Mouse (Mus musculus) embryo, embryonic 11.5 days (tissue): ENCODE data around the gene Vmn2r85.
"Not testable (repeated sequence)": the region's sequence is repeated elsewhere in the genome, so short reads cannot be mapped to it uniquely, and the experiment has no call there.

Experiments
- DNase-seq: peaks from one replicate; pipeline ENCODE4 v3.0.0-alpha.2; 2012; ENCODE audit warnings: low read depth, low spot score

The Vmn2r85 gene

DNA sequence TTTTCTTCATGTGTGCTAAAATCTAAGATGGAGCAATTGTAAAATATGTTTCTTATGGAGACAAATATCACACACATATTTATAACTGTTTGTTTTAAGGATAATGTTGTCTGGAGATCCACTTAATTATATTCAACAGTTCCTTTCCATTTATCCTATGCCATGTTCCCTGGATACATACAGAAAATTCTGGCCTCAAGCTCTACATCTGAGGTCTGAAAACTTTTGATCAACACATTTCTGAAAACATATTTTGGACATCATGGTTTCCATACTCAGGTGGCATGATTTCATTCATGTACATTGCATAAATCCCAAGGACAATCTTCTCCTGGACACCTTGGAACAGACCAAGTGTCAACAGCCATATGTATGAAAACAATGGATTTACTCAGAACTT, at the start of gene Vmn2r85:
Gene Vmn2r85 (minus strand): TSS at position 101 of the 400 bp plus-strand sequence.
- DNase-seq = not testable (repeated sequence)

DNA sequence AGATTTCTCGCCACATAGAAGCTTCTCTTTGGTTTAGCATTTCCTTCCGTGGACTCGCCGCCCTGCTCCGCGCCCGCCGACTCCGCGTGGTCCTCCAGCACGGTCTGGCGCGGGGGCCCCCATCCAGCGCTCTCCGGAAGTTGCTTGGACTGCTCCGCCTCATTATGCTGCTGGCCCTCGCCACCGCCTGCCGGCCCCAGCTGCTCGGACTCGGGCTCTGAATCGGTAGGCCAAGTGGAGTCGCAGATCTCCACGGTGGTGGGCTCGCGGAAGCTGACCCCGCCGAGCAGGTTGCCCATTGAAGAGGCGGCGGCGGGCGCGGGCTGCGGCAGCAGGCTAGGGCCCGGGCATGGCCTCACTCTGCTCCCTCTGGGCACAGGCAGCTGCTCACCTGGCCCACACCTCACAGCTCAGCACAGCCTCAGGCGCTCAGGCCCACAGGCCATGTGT, 40.8 kb upstream of the Vmn2r85 start:
- DNase-seq = peak; percentile 45

DNA sequence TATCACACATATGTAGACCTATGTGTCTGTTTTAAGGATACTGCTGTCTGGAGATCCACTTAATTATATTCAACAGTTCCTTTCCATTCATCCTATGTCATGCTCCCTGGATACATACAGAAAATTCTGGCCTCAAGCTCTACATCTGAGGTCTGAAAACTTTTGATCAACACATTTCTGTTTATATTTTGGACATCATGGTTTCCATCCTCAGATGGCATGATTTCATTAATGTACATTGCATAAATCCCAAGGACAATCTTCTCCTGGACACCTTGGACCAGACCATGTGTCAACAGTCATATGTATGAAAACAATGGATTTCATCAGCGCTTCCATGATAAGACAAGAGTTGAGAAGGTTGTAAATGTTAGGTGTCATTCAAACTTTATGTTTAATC, 26.4 kb upstream of the Vmn2r85 start, which contains the start of gene Vmn2r86:
Gene Vmn2r86 (minus strand): TSS at position 101 of the 400 bp plus-strand sequence.
- DNase-seq = not testable (repeated sequence)

DNA sequence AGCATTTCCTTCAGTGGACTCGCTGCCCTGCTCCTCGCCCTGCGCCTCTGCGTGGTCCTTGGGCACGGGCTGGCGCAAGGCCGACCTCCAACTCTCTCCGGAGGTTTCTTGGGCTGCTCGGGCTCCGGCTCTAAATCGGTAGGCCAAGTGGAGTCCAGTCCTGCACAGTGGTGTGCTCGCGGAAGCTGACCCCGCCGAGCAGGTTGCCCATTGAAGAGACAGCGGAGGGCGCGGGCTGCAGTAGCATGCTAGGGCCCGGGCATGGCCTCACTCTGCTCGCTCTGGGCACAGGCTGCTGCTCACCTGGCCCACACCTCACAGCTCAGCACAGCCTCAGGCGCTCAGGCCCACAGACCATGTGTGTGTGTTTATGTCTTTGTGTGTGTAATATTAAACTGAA, 15.3 kb upstream of the Vmn2r85 start:
- DNase-seq = no peak

DNA sequence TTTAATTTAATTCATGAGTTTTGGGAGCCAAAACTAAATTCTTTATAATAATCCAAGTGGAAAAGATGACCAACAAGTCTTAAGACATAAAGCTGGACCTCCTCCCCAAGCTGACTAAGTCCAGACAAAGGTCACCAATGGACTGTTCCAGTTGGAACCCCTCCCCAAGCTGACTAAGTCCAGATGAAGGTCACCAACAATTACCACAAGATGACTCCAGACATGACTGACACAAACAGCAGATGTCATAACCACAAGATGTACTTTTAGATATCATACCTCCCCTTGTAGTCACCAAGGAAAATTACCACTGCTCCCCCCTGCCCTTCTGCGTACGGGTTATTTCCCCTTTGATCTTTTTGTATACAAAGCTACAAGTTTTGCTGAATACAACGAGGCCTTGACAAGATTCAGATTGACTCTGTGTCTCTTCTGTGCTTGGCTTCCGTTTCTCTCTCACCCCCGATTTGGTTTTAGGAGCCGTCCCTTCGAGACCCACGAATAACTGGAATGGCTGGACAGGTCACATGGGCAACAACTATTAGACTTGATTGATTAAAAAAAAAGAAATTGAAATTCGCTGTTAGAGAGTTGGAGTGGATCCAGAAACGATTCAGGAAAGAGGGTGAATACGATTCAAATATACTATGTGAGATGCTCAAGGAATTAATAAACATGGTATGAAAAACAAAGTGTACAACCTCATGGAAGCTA, 4.8 kb upstream of the Vmn2r85 start:
- DNase-seq = not testable (repeated sequence)

DNA sequence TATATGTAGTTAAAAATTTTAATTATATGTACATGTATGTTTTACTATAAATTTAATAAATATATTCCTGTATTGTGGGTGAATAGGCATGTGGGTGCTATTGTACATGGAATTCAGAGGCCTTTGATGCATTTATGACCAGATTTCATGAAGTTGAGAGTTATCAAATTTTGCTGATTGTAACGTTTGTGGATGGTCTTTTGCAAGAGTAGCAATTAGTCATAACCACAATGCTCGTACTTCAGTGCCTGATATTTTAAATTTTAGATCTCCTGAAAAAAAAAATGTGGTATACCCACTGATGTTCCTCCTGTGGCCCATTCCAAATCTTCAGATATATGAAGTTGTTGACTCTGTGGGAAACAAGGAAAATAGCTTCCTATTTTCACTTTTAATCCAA, 7.1 kb downstream of the Vmn2r85 start:
- not testable (repeated sequence) for DNase-seq

DNA sequence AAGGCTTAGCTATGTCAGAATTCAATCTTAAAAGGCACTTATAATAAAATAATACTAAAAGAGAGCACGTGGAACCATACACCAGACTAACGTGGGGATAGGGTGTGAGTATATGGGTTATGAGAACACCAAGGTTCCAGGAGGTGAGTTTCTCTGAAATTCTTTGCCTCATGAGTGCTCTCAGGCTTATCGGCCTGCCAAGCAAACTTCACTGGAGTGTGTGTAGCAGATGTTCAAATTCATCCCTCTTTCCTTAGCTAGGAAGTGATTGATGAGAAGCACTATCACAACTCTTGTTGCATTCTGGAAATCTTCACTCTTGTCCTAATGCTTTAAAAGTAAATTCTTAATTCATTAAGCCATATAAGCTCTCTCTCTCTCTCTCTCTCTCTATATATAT, 9.1 kb downstream of the Vmn2r85 start:
- no peak for DNase-seq

DNA sequence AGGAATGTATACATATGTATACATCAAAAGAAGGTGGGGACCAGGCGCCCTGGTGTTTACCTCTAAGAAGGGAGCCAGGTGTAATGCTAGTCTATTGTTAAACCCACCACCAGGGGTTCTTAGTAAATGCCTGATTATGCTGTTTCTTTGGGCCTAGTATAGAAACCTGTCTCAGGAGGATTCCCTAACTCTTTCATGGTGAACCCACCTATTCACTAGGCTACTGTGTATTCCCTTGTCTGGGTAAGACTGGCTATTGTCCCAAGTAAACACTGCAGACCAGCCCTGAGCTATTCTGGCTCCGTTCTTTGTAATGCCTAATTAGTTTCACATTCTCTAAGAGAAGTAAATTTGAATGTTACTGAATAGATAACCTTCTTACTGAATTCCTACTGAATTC, 9.5 kb downstream of the Vmn2r85 start:
- DNase-seq = not testable (repeated sequence)

DNA sequence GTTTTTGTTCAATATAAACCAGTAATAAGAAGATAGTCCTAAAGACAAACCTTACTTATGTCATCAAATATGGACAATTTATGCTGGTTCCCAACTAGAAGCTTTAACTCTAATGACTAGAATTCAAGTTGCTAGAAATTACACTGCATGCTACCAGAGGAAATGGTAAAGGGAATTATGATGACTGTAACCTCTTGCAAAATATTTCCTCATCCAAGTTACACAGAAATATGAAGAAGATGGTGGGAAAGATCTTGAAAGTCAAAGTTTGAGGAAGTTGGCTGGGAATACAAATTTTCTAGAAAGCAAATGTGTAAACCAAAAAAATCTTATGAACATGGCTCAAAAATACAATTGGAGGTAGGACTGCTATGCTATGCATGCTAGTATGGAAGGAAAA, 13.2 kb downstream of the Vmn2r85 start:
- DNase-seq = not testable (repeated sequence)

DNA sequence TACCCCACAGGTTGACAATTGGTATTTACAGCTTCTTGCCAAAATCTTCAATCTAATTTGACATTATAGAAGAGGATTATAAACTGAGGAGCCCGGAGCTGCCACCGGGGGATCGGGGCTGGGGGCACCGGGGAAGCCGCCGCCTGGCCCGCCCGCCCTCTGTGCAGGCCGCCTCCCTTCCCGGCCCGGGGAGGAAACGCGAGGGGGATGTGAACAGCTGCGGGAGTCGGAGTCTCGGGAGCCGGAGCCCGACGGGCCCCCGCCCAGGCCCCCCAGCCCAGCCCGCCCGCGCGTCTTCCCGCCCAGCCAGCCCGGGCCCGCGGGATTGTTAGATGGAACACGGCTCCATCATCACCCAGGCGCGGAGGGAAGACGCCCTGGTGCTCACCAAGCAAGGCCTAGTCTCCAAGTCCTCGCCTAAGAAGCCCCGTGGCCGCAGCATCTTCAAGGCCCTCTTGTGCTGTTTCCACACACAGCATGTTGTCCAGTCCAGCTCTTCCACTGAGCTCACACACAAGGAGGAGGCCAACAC, 17.3 kb downstream of the Vmn2r85 start:
- DNase-seq = not testable (repeated sequence)

DNA sequence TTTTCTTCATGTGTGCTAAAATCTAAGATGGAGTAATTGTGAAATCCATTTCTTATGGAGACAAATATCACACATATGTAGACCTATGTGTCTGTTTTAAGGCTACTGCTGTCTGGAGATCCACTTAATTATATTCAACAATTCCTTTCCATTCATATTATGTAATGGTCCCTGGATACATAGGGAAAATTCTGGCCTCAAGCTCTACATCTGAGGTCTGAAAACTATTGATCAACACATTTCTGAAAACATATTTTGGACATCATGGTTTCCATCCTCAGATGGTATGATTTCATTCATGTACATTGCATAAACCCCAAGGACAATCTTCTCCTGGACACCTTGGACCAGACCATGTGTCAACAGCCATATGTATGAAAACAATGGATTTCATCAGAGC, 35.3 kb downstream of the Vmn2r85 start, which contains the start of gene Vmn2r84:
Gene Vmn2r84 (minus strand): TSS at position 101 of the 400 bp plus-strand sequence.
- no peak for DNase-seq

DNA sequence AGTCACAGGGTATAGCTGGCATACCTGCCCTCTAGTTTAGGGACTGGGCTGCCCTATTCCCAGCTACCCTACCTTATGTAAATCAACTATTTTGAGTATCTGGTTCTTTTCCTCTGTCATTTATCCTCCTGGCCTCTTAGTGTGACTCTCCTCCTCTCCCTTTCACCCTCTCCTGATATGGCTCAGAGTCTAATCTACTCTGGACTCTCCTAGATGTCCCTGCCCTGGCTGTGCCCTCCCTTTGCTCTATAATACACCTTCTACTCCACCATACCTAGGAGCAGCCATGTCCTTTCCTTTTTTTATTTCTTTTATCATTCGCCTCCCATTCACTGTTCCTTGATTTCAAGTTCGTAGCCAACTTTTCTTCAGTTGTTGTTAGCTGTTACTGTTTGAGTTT, 54.4 kb downstream of the Vmn2r85 start:
- DNase-seq = no peak

DNA sequence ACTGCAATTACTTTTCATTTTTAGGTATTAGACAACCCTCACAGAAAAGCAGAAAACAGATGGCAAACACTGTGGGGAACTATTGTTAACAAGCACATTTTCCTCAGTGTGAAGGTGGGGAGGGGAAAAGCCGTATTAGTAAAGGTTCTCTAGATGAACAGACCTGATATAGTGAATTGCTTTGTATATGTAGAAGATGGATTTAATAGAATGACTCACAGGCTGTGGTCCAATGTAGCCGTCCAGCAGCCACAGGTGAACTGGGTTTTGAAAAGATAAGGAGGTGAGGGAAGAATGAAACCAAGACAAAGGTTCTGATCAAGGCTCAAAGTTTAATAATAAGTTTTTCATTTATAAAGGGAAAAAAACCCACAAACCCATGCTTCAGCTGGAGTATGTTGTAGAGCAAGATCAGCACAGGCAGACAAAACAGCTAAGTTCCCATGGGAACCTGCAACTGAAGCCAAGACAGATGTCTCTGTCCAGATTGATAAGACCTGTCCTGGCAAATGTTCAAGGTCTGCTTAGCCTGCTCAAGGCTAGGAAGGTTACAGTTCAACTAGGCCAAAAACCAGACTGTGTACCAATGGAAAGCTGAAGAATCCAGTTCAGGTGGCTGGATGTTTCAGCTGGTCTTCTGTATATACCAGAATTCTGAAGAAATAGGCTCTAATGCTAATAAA, 56.9 kb downstream of the Vmn2r85 start:
- DNase-seq = no peak

DNA sequence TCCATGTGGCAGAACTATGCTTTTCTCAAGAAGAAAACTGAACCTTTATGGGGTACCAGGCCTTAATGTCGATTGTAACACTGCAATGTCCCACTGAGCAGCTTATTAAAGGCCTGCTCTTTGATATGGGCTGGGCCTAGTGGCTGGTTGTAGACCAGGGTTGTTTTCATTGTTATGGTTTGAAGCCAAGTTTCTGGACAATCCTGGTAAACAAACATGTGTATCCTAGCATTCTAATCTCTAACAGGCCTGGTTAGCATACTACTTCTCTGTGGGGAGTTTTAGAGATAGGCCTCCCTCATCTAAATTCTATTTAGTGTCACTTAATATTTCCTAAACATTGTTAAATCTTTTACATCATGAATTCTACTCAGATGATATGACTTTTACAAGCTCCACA, 57.9 kb downstream of the Vmn2r85 start:
- no peak for DNase-seq

DNA sequence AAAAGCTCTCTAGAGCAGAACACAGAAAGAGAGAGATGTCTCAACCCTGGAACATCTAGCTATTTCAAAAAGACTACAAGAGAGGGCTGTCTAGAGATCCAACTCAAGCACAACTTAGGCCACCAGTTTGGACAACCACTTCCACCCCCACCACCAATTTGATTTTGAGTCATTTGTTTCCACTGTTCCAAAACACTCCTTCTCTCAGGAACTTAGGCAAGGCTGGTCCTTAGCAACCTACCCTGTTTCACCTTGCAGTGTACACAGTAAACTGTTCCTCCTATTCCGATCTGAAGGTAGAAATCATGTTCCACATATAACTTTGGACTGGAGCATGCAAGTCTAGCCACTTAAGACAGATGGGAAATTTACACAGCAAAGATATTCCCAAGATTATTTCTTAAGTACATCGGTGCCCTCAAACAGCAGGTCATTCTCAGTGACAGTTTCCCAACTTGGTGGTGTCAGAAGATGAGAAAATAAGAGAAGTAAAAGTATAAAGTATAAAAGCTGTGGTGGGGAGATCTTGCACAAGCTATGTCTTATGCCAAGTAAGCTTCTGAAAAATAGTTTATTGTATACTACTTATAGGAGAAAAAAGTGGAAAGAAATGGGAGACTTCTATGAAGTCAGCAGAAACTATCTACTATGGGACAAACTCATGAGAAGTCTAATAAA, 59.4 kb downstream of the Vmn2r85 start:
- DNase-seq = no peak

DNA sequence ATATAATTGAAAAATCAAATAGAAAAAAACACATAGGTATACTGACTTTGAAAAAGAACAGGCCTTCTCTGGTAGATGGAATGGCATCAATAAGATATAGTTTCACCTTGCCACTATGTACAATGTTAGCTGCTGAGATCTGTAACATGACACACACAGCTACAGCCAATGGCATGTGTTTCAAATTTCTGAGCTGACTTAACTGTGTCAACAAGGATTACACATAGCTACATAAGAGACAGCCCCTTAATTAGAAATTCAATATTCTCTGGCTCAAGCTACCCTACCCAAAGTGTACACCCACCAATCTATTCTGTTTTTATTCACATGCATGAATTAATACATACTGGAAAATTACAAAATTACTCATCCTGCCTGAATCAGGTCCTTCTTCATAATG, 61.1 kb downstream of the Vmn2r85 start:
- DNase-seq = no peak

DNA sequence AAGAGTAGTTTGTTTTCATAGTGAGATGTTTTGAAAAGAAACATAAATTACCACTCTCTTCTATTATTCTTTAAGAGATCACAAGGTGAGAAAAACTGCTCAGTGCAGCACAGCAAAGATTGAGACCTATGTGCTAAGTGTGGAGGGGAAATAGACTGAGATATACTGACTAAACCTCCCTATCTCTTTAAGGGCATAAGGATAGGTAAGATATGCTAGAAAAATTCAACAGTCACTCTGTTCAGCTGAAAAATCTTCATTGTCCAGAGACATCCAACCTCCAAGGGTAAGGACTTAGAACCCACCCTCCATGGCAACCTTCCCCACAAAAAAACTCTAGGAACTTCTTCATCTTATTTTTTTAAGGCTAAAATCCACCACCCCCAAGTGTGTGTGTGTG, 64.7 kb downstream of the Vmn2r85 start:
- no peak for DNase-seq
